Mouse (Mus musculus) WW6 (cell line): ENCODE data around the gene Lin7a.
"Not testable (repeated sequence)": the region's sequence is repeated elsewhere in the genome, so short reads cannot be mapped to it uniquely, and the experiment has no call there.

ENCODE experiments used
- DNase-seq: peaks from one replicate; pipeline ENCODE4 v3.0.0-alpha.2; 2013; ENCODE audit warnings: low read depth, low spot score

The Lin7a gene

DNA sequence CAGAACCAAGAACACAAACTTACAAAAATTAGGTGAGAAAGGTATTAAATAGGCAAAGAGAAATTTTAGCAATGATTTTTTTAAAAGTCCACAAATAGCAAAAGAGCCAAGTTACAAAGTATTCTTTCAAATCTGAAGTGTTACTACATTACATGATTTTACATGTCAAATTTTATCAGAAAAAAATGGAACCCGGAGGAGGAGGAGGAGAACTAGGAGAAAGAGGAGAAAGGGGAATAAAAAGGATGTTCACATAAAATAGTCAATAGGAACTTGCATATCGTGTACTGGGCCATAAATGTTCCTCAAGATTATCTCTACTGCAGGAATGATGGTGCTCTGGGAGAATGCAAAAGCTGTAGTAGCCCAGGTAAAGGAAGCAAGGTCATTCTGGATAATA is 34.4 kb upstream of the Lin7a start:
- no peak for DNase-seq

DNA sequence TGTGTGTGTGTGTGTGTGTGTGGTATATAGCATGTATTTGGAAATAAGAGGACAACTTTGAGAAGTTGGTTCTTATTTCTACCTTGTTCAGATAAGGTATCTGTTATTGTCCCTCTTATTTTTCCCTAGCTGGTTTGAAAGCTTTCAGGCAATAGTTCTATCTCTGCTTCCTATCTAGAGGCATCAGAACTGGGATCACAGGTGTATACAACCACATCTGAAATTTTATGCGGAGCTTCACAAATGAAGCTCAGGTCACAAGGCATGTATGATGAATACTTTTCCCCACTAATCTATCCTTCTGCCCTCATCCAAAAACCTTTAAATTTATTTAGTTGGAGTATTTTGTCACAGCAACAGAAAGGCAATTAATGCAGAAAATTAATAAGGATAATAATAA is 33.8 kb upstream of the Lin7a start:
- no peak for DNase-seq

DNA sequence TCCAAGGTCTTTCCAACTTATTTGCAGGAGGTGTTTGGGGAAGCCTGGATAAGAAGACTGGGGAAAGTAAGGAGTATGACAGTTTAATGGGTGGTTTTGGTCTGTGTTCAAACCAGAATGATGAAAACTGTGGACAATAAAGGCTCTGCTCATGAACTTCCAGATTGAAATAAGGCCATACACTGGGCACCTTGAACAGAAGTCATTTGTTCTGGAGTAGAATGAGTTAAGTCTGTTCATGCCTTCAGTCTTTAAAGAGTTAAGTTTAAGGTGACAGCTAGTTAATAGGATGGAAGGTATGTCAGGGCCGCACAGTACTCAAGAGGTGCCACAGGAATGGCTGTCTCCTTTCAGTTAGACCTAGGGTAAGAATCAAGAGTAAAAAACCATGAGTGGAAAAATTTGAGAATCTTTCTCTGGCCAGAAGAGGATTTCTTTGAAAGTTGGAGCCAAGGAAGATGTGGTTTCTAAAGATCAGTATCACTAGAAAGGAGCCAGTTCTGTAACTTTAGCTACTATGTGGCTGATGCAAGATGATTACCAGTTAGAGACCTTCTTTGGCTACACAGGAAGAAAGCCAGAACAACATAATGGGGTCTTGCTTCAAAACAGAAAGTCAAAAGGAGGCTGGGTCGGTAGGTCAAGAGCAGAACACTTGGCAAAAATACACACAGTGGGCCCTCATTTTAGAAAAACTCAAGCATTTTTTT is 33.2 kb upstream of the Lin7a start:
- no peak for DNase-seq

DNA sequence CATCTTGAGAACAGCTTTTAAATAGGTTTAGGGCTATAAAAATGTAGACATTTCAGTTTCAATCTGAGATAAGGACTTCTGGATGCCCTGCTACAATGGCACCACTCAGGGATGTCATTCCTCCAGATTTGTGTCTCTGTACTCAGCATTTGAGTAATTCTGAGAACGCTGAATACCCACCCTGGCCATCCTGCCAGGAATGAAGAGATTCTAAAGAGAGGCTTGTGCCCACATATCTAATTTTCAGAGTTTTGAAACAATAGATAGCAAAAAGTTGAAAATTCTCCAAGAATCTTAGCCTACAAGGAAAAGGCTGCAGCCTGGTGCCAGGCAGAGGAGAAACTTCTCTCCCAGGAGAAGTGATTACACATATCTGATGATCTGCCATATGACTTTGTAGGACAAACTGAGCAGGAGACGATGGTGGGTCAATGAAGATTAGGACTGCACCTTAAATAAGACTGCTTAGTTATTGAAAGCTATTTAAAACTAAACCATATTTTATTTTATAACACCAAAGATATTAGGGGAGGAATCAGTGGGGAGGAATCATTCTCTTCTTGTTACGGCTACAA is 32.5 kb upstream of the Lin7a start:
- DNase-seq = no peak

DNA sequence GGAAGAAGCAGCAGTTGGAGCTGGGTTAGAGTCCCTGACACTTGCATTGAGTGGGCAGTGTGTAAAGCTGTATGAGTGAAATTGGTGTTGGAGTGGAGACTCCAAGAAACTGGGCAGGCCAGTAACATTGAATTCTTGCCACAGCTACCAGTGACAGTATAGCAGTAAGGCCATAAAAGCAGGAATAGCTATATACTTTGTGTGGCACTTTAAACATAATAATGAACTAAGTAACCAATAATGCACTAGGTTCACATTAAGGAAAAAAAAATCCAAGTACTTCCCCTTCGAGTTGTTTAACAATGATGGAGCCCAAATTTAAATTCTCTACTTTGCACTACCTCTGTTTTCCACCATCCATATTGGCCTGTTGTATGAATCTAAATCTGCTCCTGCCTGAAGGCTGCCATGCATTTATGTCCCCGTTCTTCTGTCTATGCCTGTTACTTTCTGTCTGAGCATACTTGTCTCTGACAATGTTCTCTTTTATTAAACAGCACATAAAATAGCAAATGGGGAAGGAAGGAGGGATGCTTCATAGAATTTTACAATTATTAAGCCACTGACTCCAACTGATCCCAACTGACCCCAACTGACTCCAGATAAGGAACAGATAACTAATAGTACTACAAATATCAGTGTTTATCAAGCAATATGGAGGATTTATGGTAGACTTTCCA is 31.7 kb upstream of the Lin7a start:
- no peak for DNase-seq

GRCm38 (mm10) chr10:107240446-107240845 is 31.0 kb upstream of the Lin7a start:
- DNase-seq = no peak

GRCm38 (mm10) chr10:107240986-107241385 is 30.5 kb upstream of the Lin7a start:
- no peak for DNase-seq

- DNase-seq = no peak
Observed at GRCm38 (mm10) chr10:107241406-107241805, 30.1 kb upstream of the Lin7a start.

DNA sequence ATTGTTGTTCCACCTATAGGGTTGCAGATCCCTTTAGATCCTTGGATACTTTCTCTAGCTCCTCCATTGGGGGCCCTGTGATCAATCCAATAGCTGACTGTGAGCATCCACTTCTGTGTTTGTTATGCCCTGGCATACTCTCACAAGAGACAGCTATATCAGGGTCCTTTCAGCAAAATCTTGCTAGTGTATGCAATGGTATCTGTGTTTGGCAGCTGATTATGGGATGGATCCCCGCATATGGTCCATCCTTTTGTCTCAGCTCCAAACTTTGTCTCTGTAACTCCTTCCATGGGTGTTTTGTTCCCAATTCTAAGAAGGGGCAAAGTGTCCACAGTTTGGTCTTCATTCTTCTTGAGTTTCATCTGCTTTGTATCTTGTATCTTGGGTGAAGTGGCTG is 29.5 kb upstream of the Lin7a start:
- not testable (repeated sequence) for DNase-seq

- DNase-seq = no peak
Observed at GRCm38 (mm10) chr10:107242696-107243400, 28.6 kb upstream of the Lin7a start.

DNA sequence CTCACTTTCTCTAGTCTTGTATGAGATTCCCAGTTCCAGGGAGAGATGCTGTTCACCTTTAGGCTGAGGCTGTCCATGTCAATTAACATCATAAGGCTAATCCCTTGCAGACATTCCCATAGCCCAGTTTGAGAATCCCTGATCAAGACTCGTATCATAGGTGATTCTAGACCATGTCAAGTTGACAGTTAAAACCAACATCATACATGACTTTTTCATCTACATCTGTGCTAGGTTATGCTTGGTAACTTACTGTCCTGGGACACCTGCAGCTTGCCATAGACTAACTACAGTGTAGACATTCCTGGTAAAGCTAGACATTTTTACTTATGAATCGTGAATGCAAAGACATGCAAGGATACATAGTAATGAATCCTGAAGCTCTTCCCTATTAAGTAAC is 27.3 kb upstream of the Lin7a start:
- no peak for DNase-seq

- no peak for DNase-seq
Observed at GRCm38 (mm10) chr10:107244691-107245530, 26.6 kb upstream of the Lin7a start.

- DNase-seq = no peak
Observed at GRCm38 (mm10) chr10:107245531-107245840, 26.0 kb upstream of the Lin7a start.

GRCm38 (mm10) chr10:107245961-107246460 is 25.5 kb upstream of the Lin7a start:
- DNase-seq = no peak

DNA sequence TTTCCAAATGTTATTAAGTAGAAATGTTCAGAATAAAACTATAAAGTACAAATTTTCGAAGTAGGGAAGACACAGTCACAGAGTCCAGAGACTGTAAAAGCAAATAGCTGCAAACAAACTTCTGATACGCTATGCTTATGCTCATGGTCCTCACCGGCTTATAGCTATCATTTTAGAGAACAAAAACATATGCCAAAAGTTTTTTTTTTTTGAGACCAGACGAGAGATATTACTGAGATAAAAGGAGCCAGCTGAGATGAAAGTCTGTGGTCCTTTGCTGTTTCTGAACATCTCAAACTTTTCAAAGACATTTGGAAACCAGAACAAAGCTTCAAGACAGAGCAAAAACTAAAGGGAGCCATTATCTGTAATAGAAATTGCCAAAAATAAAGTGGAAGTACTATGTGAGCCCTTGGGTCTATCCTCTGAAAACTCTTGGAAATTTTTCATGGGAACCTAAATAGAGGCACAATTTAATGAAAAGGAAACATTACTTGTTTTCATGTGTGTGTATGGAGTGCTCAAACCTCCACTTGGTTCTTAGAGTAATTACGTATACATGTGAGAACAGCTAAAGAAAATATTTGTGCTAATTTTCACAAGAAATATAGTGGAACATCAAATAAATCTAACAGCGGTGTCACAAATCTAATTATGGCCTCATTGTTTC is 24.4 kb upstream of the Lin7a start:
- no peak for DNase-seq

DNA sequence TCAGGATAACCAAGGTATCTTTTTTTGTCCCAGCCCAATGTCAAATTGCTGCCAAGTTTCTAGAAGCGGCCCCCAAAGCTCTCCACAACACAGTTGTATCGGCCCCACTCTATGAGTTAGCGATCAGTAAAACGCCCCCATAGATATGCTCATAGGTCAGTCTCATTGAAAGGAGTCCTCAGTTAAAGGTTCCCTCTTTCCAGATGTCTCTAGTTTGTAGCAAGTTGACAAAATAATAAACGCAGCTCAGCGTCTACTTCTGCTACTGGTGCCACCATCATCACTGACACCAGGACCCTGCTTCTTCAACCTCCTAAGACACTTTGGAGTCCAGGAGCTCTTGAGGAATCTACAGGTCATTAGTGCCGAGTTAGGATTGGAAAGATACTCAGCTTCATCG is 23.0 kb upstream of the Lin7a start:
- no peak for DNase-seq

DNA sequence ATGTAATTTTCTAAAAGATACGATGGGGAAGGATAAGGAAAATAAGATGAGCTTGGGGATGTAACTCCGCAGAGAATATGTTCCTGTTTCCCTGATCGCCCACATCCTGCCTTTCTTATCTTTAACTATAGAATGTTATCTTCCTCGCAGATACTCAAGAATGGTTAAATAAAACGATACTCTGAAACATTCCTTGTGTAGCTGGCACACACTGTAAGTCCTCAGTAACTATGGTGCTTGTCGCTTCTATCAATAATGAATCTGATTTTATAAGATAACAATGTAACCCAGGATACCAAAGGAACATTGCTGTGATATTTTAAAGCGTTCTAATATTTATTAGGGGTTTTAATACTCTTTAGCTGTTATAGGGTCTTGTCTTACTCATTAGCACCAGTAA is 22.4 kb upstream of the Lin7a start:
- no peak for DNase-seq

DNA sequence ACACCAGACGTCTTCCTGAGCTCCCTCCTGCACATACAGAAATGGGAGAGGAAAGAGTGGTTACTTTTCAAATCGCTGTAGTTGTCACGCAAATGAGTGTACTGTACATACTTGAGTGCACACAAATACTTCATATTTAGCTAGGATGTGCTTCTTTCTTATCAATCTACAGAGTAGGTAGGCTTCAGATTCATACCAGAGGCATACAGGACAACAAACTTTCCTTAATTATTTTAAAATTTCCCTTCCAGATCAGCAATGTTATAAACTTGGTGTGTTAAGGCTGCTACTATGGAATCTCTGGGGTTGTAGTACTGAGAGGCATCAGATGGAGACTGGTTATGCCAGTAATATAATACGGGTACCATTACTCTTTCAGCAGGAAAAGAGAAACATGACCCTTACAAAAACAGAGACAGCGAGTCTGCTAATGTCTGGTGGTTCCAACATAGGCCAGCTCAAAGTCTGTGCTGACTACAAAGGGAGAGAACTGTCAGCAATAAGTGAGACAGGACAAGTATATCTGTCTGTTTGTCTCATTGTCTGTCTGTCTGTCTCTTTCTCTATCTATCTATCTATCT is 21.8 kb upstream of the Lin7a start:
- no peak for DNase-seq

DNA sequence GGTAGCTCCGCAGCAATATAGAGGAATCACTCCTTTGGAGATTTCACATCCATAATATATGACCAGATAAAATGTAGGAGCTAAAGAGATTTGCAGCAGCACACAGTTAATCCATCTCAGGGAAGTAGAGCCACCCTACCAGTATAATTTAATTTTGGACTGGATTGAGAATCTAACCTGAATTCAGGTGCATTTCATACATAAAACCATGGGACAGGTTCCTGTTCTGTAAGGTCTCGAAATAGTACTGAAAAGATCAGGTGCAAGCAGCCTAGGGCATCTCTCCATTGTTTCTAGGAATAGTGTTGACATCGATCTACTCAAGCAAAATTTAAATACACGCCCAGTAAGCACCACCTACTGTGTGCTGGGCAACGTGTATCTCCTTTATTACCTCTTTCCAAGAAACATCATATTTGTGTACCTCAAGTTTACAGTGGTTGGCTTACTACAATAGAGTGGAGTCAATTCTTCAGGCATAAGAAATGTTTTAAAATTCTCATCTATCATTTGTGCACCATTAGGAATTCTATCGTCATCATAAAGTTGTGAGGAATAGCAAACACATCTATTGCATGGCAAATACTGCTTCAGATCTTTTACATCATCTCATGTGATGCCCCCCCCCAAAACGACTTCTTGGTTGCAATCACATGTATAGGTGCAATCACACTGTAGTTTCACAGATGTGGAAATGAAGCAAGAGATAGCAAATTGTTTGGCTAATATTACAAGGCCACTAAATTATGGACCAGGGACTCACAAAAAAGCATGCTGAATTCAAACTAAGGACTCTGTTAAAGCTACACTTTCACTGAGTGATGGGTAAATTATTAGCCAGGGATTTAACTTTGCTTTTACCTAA is 20.9 kb upstream of the Lin7a start:
- no peak for DNase-seq

DNA sequence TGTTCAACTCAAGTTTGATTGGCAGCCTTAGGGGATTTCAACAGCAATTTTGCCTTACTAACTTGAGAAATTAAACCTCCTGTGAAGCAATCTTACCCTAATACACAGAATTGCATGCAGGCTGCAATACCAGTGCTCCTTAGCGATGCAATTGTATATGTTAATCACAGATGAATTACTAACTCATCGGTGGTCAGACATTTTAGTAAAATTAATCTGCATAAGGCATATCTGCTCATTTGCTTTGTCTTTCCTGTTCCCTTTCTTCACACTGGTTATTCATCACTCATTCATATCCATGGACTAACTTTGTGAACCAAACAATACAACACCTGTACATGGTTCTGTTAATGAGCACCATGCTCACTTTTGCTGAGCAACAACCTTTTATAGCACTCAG is 20.2 kb upstream of the Lin7a start:
- no peak for DNase-seq
